Mouse (Mus musculus) testis, adult 2 months (tissue): ENCODE data around the gene Mospd3. TPM values are rescaled to one million over a fixed set of nuclear protein-coding genes. Genes with fewer than 3 reads are reported as not detected.
"Not testable (repeated sequence)": the region's sequence is repeated elsewhere in the genome, so short reads cannot be mapped to it uniquely, and the experiment has no call there.

ENCODE experiments used
- H3K27ac ChIP-seq: fragments of 200-500 bp; 2 replicates; pipeline ENCODE4 v1.5.1; 2012; ENCODE audit warnings: low read depth, low read length; ENCODE audit not compliant: control insufficient read depth, insufficient read depth
- H3K27me3 ChIP-seq: fragments of 200-500 bp; 2 replicates; pipeline ENCODE4 v1.6.1; 2012; ENCODE audit warnings: mild to moderate bottlenecking, low read length, moderate library complexity; ENCODE audit not compliant: control insufficient read depth, insufficient read depth
- H3K36me3 ChIP-seq: fragments of 200-500 bp; 2 replicates; pipeline ENCODE4 v1.6.1; 2012; ENCODE audit warnings: mild to moderate bottlenecking, low read length; ENCODE audit not compliant: control insufficient read depth, insufficient read depth
- H3K4me1 ChIP-seq: fragments of 200-500 bp; 2 replicates; pipeline ENCODE4 v1.6.1; 2012; ENCODE audit warnings: low read length; ENCODE audit not compliant: control insufficient read depth, insufficient read depth
- H3K4me3 ChIP-seq: fragments of 200-500 bp; 2 replicates; pipeline ENCODE4 v1.5.1; 2012; ENCODE audit warnings: low read depth, mild to moderate bottlenecking, low read length, moderate library complexity, mixed read lengths; ENCODE audit not compliant: control insufficient read depth
- CTCF ChIP-seq: fragments of 200-500 bp; IDR thresholded peaks from 2 replicates; pipeline ENCODE4 v1.5.1; 2012; ENCODE audit warnings: low read depth, mild to moderate bottlenecking, inconsistent platforms, low read length, moderate library complexity; ENCODE audit not compliant: control insufficient read depth, insufficient read depth, insufficient replicate concordance
- POLR2A ChIP-seq: fragments of 200-500 bp; IDR thresholded peaks from 2 replicates; pipeline ENCODE4 v1.6.1; 2012; ENCODE audit warnings: low read depth, mild to moderate bottlenecking, inconsistent platforms, low read length, moderate library complexity; ENCODE audit not compliant: control insufficient read depth
- polyA plus RNA-seq: library from polyadenylated mRNA; depleted of rRNA; stranded (reverse); fragments of >200 nt; gene quantifications from 2 replicates; pipeline ENCODE4 v1.2.3, GENCODE M21; 2012

Mospd3 gene
- polyA plus RNA-seq, 1 experiment: 45.2 TPM

GRCm38 (mm10) chr5:137615347-137615746, 14.5 kb upstream of the Mospd3 start:
- Histone ChIP-seq H3K4me1 (peaks cover 7% of the 10 kb centered on the region), H3K4me3 (no peak overlapping the region), H3K36me3 (no peaks in the 10 kb centered on the region), H3K27ac (no peak overlapping the region), H3K27me3 (no peaks in the 10 kb centered on the region)
- TF ChIP-seq POLR2A (no peak), CTCF (no peak)

GRCm38 (mm10) chr5:137614921-137615320, 14.1 kb upstream of the Mospd3 start:
- H3K4me1 ChIP-seq: peaks cover 11% of the 10 kb centered on the region
- not testable (repeated sequence) for H3K36me3 ChIP-seq, H3K27me3 ChIP-seq, H3K27ac ChIP-seq, H3K4me3 ChIP-seq

- Histone ChIP-seq H3K4me1 (peaks cover 18% of the 10 kb centered on the region), H3K27ac (peak within 1 kb of the TSS; percentile 7), H3K4me3 (no peak within 1 kb of the TSS), H3K36me3 (no peaks in the 10 kb centered on the region), H3K27me3 (no peaks in the 10 kb centered on the region)
- TF ChIP-seq POLR2A: no peak
- TF ChIP-seq CTCF: no peak
Measured at GRCm38 (mm10) chr5:137613550-137613949, 12.7 kb upstream of the Mospd3 start, which contains the start of gene Pcolce. Pcolce (minus strand) TSS chr5:137613784.

- Histone ChIP-seq H3K27ac (peak overlapping the region; percentile 7), H3K27me3 (no peaks in the 10 kb centered on the region), H3K36me3 (no peaks in the 10 kb centered on the region), H3K4me1 (peaks cover 23% of the 10 kb centered on the region), H3K4me3 (no peak overlapping the region)
- TF ChIP-seq POLR2A (no peak; the same call in 1 of the 2 replicates), CTCF (no peak)
Measured at GRCm38 (mm10) chr5:137613076-137613475, 12.2 kb upstream of the Mospd3 start.

GRCm38 (mm10) chr5:137611245-137611602, 10.4 kb upstream of the Mospd3 start:
- no peak for TF ChIP-seq CTCF
- TF ChIP-seq POLR2A: no peak
- Histone ChIP-seq H3K27me3 (no peaks in the 10 kb centered on the region), H3K36me3 (no peaks in the 10 kb centered on the region), H3K4me3 (peak overlapping the region; percentile 35), H3K4me1 (peaks cover 26% of the 10 kb centered on the region), H3K27ac (peak overlapping the region; percentile 80)

- no peaks in the 10 kb centered on the region for H3K27me3 ChIP-seq
- peaks cover 26% of the 10 kb centered on the region for H3K4me1 ChIP-seq
- peak overlapping the region; percentile 61 for H3K4me3 ChIP-seq
- H3K36me3 ChIP-seq: no peaks in the 10 kb centered on the region
- H3K27ac ChIP-seq: peak overlapping the region; percentile 80
- TF ChIP-seq POLR2A (no peak), CTCF (no peak)
Measured at GRCm38 (mm10) chr5:137610548-137611244, 9.8 kb upstream of the Mospd3 start.

- peaks cover 26% of the 10 kb centered on the region for H3K4me1 ChIP-seq
- H3K27me3 ChIP-seq: no peaks in the 10 kb centered on the region
- TF ChIP-seq CTCF: no peak
- no peaks in the 10 kb centered on the region for H3K36me3 ChIP-seq
- H3K27ac ChIP-seq: peak overlapping the region; percentile 49; the same call in 1 of the 2 replicates
- H3K4me3 ChIP-seq: peak overlapping the region; percentile 61
Measured at GRCm38 (mm10) chr5:137610056-137610455, 9.2 kb upstream of the Mospd3 start.

GRCm38 (mm10) chr5:137609292-137609691, 8.4 kb upstream of the Mospd3 start:
- H3K27ac ChIP-seq: no peak overlapping the region
- TF ChIP-seq POLR2A (no peak), CTCF (no peak)
- H3K36me3 ChIP-seq: no peaks in the 10 kb centered on the region
- peak overlapping the region; percentile 30 for H3K4me3 ChIP-seq
- H3K27me3 ChIP-seq: no peaks in the 10 kb centered on the region
- H3K4me1 ChIP-seq: peaks cover 26% of the 10 kb centered on the region
